Mouse (Mus musculus): ENCODE measurements around the gene AU021092.

The AU021092 gene

DNA sequence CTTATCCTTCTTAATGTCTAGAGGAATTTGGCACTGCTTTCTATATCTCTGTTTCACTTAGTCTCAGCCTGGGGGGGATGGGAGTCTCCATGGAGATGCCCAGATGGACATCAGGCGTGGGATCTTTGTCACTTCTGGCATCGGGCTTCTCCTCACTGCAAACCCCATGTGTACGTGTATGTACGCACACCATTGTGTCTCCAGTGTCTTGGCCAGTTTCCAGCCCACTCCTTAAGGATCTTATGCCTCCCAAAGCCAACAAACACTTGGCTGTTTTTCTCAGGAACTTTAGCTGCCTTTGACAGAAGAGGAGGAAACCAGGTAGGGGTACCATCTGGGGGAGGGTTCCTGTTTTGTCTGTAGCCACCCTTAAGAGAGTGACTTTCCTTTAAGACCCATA, 696 bp downstream of the AU021092 start:
- Histone ChIP-seq H3K9me3 (ENCODE audit: low read length) (0 out of 2 replicates have a peak, but pooled peaks cover 2% of the 10 kb centered on the region), H3K36me3 (ENCODE audit: insufficient read depth, low read length) (no peaks in the 10 kb centered on the region), H3K4me3 (replicated peaks; ENCODE audit: low read length) (no peak overlapping the region), H3K27me3 (ENCODE audit: insufficient read depth, low read length) (peaks cover 31% of the 10 kb centered on the region), H3K4me1 (replicated peaks; ENCODE audit: low read depth, low read length) (peaks cover 6% of the 10 kb centered on the region)
- TF ChIP-seq POU5F1 (IDR thresholded peaks at IDR 0.05; ENCODE audit: borderline replicate concordance, low read length) (no peak), CTCF (conservative IDR thresholded peaks at IDR 0.05; ENCODE audit: low read length) (no peak), NANOG (IDR thresholded peaks at IDR 0.05; ENCODE audit: borderline replicate concordance, low read length) (no peak)

DNA sequence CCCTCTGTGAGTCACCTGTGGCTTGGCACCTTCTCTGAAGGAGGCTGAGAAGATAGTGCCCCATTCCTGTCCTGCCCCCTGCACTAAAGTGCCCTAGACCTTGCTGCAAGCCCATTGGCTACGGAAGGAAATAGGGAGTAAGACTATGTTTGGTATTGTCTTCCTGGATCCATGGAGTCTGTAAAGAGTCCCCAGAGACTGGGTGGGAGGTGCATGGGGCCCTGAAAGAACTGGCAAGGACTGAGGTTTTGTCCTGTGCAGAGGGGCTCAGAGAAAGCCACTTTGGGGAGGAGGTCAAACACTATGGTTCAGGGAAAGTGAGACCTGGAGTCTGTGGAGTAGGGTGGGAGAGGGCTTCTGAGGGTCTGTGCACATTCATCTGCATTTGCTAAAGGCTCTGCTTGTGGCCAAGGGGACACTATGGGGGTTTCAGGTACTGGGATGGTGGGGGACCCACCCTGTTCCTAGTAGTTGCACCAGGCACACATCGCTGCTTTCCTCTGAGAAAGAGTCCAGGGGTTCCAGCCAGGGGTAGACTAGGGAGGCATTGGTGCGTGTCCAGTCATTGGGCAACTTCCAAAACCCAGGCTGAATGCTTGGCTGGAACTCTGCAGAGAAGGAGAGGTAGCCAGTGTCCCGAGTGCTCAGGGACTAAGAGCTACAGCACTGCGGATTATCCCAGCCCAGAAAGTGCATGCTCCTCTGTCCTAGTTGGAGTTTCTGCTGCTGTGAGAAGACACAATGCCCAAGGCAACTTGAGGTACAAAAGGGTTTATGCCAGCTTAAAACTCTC, 4.6 kb downstream of the AU021092 start:
- no peak for TF ChIP-seq NANOG (IDR thresholded peaks at IDR 0.05; ENCODE audit: borderline replicate concordance, low read length)
- TF ChIP-seq POU5F1 (IDR thresholded peaks at IDR 0.05; ENCODE audit: borderline replicate concordance, low read length) = no peak
- no peak for TF ChIP-seq CTCF (conservative IDR thresholded peaks at IDR 0.05; ENCODE audit: low read length)
- no peaks in the 10 kb centered on the region for H3K36me3 ChIP-seq (ENCODE audit: insufficient read depth, low read length)
- no peak overlapping the region for H3K4me3 ChIP-seq (replicated peaks; ENCODE audit: low read length)
- H3K9me3 ChIP-seq (ENCODE audit: low read length) = no peaks in the 10 kb centered on the region
- peaks cover 6% of the 10 kb centered on the region for H3K4me1 ChIP-seq (replicated peaks; ENCODE audit: low read depth, low read length)
- peaks cover 31% of the 10 kb centered on the region for H3K27me3 ChIP-seq (ENCODE audit: insufficient read depth, low read length)

DNA sequence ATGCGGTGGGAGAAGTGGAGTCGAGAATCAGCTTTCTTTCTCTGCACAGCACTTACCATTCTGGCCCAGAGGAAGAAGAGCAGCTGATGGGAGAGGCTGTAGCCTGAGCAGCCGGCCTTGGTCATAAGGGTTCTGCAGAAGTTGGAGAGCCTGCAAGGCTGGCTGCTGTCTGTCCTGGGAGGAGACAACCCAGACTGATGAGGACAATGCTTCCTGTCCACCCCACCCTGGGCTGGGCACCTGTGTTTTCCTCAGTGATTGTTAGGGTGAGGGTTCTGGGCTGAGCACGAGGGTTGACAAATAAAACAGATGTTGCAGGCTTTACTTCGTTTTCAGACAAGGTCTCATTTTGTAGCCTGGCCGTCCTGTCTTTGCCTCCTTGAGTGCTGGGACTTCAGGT, 5.4 kb downstream of the AU021092 start:
- TF ChIP-seq NANOG (IDR thresholded peaks at IDR 0.05; ENCODE audit: borderline replicate concordance, low read length) (no peak), CTCF (conservative IDR thresholded peaks at IDR 0.05; ENCODE audit: low read length) (no peak), POU5F1 (IDR thresholded peaks at IDR 0.05; ENCODE audit: borderline replicate concordance, low read length) (no peak)
- H3K27me3 ChIP-seq (ENCODE audit: insufficient read depth, low read length) = peaks cover 31% of the 10 kb centered on the region
- H3K9me3 ChIP-seq (ENCODE audit: low read length) = no peaks in the 10 kb centered on the region
- H3K36me3 ChIP-seq (ENCODE audit: insufficient read depth, low read length) = no peaks in the 10 kb centered on the region
- H3K4me3 ChIP-seq (replicated peaks; ENCODE audit: low read length) = no peak overlapping the region
- no peaks in the 10 kb centered on the region; the same call in 1 of the 2 replicates for H3K4me1 ChIP-seq (replicated peaks; ENCODE audit: low read depth, low read length)

DNA sequence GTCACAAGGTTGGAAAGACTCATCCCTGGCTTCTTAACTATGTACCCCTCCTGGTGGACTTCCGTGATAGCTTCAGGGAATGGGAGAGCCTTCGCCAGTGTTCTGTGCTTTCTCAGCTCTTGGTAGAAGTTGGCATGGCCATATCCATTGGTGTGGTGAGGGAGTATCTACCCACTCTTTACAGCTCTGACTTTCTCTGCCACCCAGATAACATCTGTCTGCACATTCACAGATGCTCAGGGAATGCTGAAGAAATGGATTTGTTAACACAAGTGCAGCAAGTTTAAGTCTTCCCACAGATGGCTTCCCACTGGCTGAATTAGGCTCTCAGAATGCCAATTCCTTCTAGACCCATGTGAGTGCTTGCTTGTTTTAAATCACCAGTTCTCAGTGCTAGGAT, 8.0 kb downstream of the AU021092 start:
- no peaks in the 10 kb centered on the region for H3K36me3 ChIP-seq (ENCODE audit: insufficient read depth, low read length)
- H3K4me3 ChIP-seq (replicated peaks; ENCODE audit: low read length) = no peak overlapping the region
- H3K4me1 ChIP-seq (replicated peaks; ENCODE audit: low read depth, low read length) = no peaks in the 10 kb centered on the region; the same call in 1 of the 2 replicates
- H3K9me3 ChIP-seq (ENCODE audit: low read length) = no peaks in the 10 kb centered on the region
- peaks cover 20% of the 10 kb centered on the region for H3K27me3 ChIP-seq (ENCODE audit: insufficient read depth, low read length)
- no peak for TF ChIP-seq POU5F1 (IDR thresholded peaks at IDR 0.05; ENCODE audit: borderline replicate concordance, low read length)
- TF ChIP-seq NANOG (IDR thresholded peaks at IDR 0.05; ENCODE audit: borderline replicate concordance, low read length) = no peak
- TF ChIP-seq CTCF (conservative IDR thresholded peaks at IDR 0.05; ENCODE audit: low read length) = no peak

DNA sequence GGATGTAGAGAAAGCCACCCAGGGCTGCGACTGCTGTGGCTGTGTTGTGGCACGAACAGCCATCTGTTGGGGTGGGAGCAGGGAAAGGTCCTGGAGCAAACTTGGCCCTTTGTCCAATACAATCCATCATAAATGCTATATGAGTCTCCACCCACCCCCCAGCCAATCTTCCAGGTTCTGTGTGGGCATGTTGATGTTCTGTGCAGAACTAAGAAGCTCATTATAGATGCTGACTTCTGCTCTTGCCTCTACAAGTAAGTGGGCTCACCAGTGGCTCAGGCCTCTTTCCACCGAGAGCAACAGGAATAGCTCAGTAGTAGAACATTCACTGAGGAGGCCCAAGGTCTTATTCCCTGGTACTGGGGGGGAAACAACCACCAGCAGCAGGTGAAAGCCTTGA, 9.9 kb downstream of the AU021092 start:
- H3K36me3 ChIP-seq (ENCODE audit: insufficient read depth, low read length) = no peaks in the 10 kb centered on the region
- peaks cover 6% of the 10 kb centered on the region for H3K27me3 ChIP-seq (ENCODE audit: insufficient read depth, low read length)
- no peaks in the 10 kb centered on the region for H3K9me3 ChIP-seq (ENCODE audit: low read length)
- no peak for TF ChIP-seq CTCF (conservative IDR thresholded peaks at IDR 0.05; ENCODE audit: low read length)
- no peak for TF ChIP-seq NANOG (IDR thresholded peaks at IDR 0.05; ENCODE audit: borderline replicate concordance, low read length)
- TF ChIP-seq POU5F1 (IDR thresholded peaks at IDR 0.05; ENCODE audit: borderline replicate concordance, low read length) = no peak
- no peak overlapping the region for H3K4me3 ChIP-seq (replicated peaks; ENCODE audit: low read length)
- no peaks in the 10 kb centered on the region for H3K4me1 ChIP-seq (replicated peaks; ENCODE audit: low read depth, low read length)

DNA sequence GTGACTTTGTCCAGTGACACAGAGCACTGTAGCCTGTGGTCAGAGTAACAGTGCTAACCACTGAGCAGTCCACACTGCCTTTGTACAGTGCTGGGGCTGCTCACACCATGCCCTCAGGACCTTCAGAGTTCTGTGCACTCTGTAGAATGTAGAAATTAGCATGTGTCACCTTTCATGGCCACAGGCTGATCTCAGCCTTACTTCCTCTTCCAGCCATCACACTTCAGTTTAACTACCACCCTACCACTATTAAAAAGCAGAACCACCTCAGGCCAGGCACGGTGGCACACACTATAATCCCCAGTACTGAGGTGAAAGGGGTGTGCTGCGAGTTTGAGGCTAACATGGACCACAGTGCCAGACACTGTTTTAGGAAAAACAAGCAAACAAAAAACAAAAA, 11.7 kb downstream of the AU021092 start:
- no peaks in the 10 kb centered on the region for H3K36me3 ChIP-seq (ENCODE audit: insufficient read depth, low read length)
- H3K4me3 ChIP-seq (replicated peaks; ENCODE audit: low read length) = no peak overlapping the region
- TF ChIP-seq NANOG (IDR thresholded peaks at IDR 0.05; ENCODE audit: borderline replicate concordance, low read length) (no peak), CTCF (conservative IDR thresholded peaks at IDR 0.05; ENCODE audit: low read length) (no peak), POU5F1 (IDR thresholded peaks at IDR 0.05; ENCODE audit: borderline replicate concordance, low read length) (no peak)
- no peaks in the 10 kb centered on the region; the same call in none of the 2 replicates for H3K27me3 ChIP-seq (ENCODE audit: insufficient read depth, low read length)
- no peaks in the 10 kb centered on the region for H3K9me3 ChIP-seq (ENCODE audit: low read length)
- no peaks in the 10 kb centered on the region for H3K4me1 ChIP-seq (replicated peaks; ENCODE audit: low read depth, low read length)

DNA sequence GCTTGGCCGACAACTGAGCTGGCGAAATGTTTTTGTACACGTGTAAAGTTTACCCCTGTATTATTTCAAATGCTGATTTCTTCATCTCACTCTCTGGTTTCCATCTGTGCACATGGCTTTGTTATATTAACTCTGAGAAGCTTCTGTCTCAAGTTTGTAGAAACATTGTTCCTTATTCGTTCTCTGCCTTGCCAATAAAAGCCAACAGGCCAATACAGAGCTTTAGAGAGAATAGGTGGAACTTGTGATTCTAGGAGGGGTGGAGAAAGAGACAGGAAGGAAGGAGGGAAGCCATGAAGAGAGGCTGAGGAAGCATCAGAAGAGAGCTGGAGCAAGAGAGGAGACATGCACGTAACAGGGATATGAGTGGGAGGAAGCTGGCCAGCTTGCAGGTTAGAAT, 16.0 kb downstream of the AU021092 start:
- Histone ChIP-seq H3K27me3 (ENCODE audit: insufficient read depth, low read length) (peaks cover 16% of the 10 kb centered on the region), H3K36me3 (ENCODE audit: insufficient read depth, low read length) (peaks cover 11% of the 10 kb centered on the region), H3K4me3 (replicated peaks; ENCODE audit: low read length) (no peak overlapping the region), H3K4me1 (replicated peaks; ENCODE audit: low read depth, low read length) (peaks cover 17% of the 10 kb centered on the region), H3K9me3 (ENCODE audit: low read length) (no peaks in the 10 kb centered on the region)
- TF ChIP-seq POU5F1 (IDR thresholded peaks at IDR 0.05; ENCODE audit: borderline replicate concordance, low read length) = no peak

DNA sequence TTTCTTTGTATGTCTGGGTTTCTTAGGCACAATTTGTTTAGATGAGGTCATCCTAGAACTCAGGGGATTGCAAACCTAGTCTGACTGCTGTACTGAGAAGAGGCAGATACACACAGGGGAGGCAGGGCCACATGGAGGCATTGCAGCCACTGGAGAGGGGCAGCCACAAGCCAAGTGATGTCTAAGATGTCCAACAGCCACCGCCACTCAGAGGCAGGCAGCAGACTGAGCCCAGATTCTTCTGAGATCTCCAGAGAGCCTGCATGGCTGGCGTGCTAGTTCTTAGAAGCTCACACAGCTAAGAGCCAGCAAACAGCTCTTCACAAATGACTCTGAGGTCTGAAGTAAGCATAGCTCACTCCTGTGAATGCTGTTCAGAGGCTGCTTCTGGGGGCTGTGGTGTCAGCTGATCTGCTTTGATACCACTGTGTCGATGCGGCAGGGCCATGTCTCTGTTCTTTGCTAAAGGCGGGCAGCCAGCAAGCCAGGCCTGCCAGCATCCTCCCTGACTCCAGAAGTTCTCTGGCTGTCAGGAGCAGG, 16.6 kb downstream of the AU021092 start:
- H3K27me3 ChIP-seq (ENCODE audit: insufficient read depth, low read length) = peaks cover 16% of the 10 kb centered on the region
- TF ChIP-seq CTCF (conservative IDR thresholded peaks at IDR 0.05; ENCODE audit: low read length) (no peak), NANOG (IDR thresholded peaks at IDR 0.05; ENCODE audit: borderline replicate concordance, low read length) (no peak), POU5F1 (IDR thresholded peaks at IDR 0.05; ENCODE audit: borderline replicate concordance, low read length) (no peak)
- H3K36me3 ChIP-seq (ENCODE audit: insufficient read depth, low read length) = peaks cover 16% of the 10 kb centered on the region
- H3K9me3 ChIP-seq (ENCODE audit: low read length) = no peaks in the 10 kb centered on the region
- peaks cover 17% of the 10 kb centered on the region for H3K4me1 ChIP-seq (replicated peaks; ENCODE audit: low read depth, low read length)
- no peak overlapping the region for H3K4me3 ChIP-seq (replicated peaks; ENCODE audit: low read length)
